Mouse (Mus musculus): ENCODE results near the gene Szrd1.

GRCm38 (mm10) chr4:141123065-141123464 is 16.5 kb downstream of the Szrd1 start:
- TF ChIP-seq GATA1 (IDR thresholded peaks at IDR 0.05; ENCODE audit: low read length) (no peak), TAL1 (IDR thresholded peaks at IDR 0.05; ENCODE audit: low read length) (no peak)
